Mouse (Mus musculus) cerebellum, postnatal 14 days (tissue): Measurements from ENCODE around the gene Nsg1.

Source experiments
- DNase-seq, 2 experiments: peaks; one replicate each; pipeline ENCODE4 v3.0.0; 2021; ENCODE audit warnings: mixed read lengths in 2 of 2

The Nsg1 gene

GRCm38 (mm10) chr5:38137163-38137562, 22.5 kb downstream of the Nsg1 start:
- DNase-seq: peak in 1 of 2 experiments; percentile 3

GRCm38 (mm10) chr5:38136247-38136646, 23.5 kb downstream of the Nsg1 start:
- no peak for DNase-seq

- no peak for DNase-seq
Observed at GRCm38 (mm10) chr5:38129339-38129738, 30.4 kb downstream of the Nsg1 start.

GRCm38 (mm10) chr5:38126519-38127306, 33.0 kb downstream of the Nsg1 start:
- no peak for DNase-seq

- DNase-seq: no peak
Observed at GRCm38 (mm10) chr5:38121699-38122098, 38.0 kb downstream of the Nsg1 start.

GRCm38 (mm10) chr5:38119268-38119667, 40.4 kb downstream of the Nsg1 start:
- no peak for DNase-seq

- no peak for DNase-seq
Observed at GRCm38 (mm10) chr5:38117056-38117455, 42.7 kb downstream of the Nsg1 start.

- no peak for DNase-seq
Observed at GRCm38 (mm10) chr5:38114526-38114925, 45.2 kb downstream of the Nsg1 start.

- no peak for DNase-seq
Observed at GRCm38 (mm10) chr5:38106807-38107206, 52.9 kb downstream of the Nsg1 start.

- DNase-seq: no peak
Observed at GRCm38 (mm10) chr5:38106080-38106697, 53.5 kb downstream of the Nsg1 start.

- no peak for DNase-seq
Observed at GRCm38 (mm10) chr5:38102945-38103344, 56.8 kb downstream of the Nsg1 start.

GRCm38 (mm10) chr5:38099139-38099676, 60.5 kb downstream of the Nsg1 start:
- DNase-seq: no peak

GRCm38 (mm10) chr5:38097501-38098093, 62.1 kb downstream of the Nsg1 start:
- peak; percentile 45 to 57 for DNase-seq

- no peak for DNase-seq
Observed at GRCm38 (mm10) chr5:38094331-38094730, 65.4 kb downstream of the Nsg1 start.

- DNase-seq: no peak
Observed at GRCm38 (mm10) chr5:38091966-38092304, 67.8 kb downstream of the Nsg1 start.

GRCm38 (mm10) chr5:38091046-38091965, 68.4 kb downstream of the Nsg1 start:
- DNase-seq: peak; percentile 54 to 70

GRCm38 (mm10) chr5:38090581-38090980, 69.1 kb downstream of the Nsg1 start:
- DNase-seq: no peak

- no peak for DNase-seq
Observed at GRCm38 (mm10) chr5:38090111-38090510, 69.6 kb downstream of the Nsg1 start.
